Mouse (Mus musculus) liver, embryonic 14.5 days (tissue): ENCODE data around the gene D1Pas1. TPM values are rescaled to one million over a fixed set of nuclear protein-coding genes. Genes with fewer than 3 reads are reported as not detected.

Experiments
- ATAC-seq: fragments of 200-750 bp; cut with Nextera tagmentation; 2 replicates; pipeline ENCODE4 v1.8.0; 2017; ENCODE audit warnings: moderate number of reproducible peaks, mild to moderate bottlenecking, moderate library complexity; ENCODE audit not compliant: insufficient read depth
- DNase-seq, 3 experiments: peaks; one replicate each; pipeline ENCODE4 v3.0.0-alpha.2; 2012 to 2013; ENCODE audit warnings: low read depth in 3 of 3, low spot score in 3 of 3
- H3K27ac ChIP-seq: fragments of 300-500 bp; sonication (generic); 2 replicates; pipeline ENCODE4 v1.5.1; 2014; ENCODE audit warnings: moderate library complexity, mild to moderate bottlenecking, control low read depth, inconsistent platforms
- H3K27me3 ChIP-seq: fragments of 300-500 bp; sonication (generic); 2 replicates; pipeline ENCODE4 v1.6.1; 2014; ENCODE audit warnings: mild to moderate bottlenecking, low read length, moderate library complexity; ENCODE audit not compliant: control insufficient read depth, insufficient read depth
- H3K36me3 ChIP-seq: fragments of 300-500 bp; sonication (generic); replicated peaks from 2 replicates; pipeline ENCODE4 v1.6.1; 2014; ENCODE audit warnings: low read depth; ENCODE audit not compliant: control insufficient read depth, insufficient read depth
- H3K4me1 ChIP-seq, 2 experiments: fragments of 200-500 bp in 1 of 2; fragments of 300-500 bp in 1 of 2; sonication (generic) in 1 of 2; replicated peaks; 2 replicates each; pipeline ENCODE4 v1.6.1; 2012 to 2014; ENCODE audit warnings: antibody characterized with exemption in 1 of 2, inconsistent platforms in 1 of 2, low read length in 1 of 2; ENCODE audit not compliant: control insufficient read depth in 2 of 2, insufficient read depth in 2 of 2
- H3K4me2 ChIP-seq: fragments of 300-500 bp; sonication (generic); 2 replicates; pipeline ENCODE4 v1.6.1; 2014; ENCODE audit warnings: low read depth, mild to moderate bottlenecking, control low read depth, moderate library complexity
- H3K4me3 ChIP-seq, 2 experiments: fragments of 200-500 bp in 1 of 2; fragments of 300-500 bp in 1 of 2; sonication (generic) in 1 of 2; 2 replicates each; pipeline ENCODE4 v1.5.1; 2012 to 2014; ENCODE audit warnings: low read depth in 2 of 2, low read length in 2 of 2, mild to moderate bottlenecking in 2 of 2, control low read depth in 1 of 2, inconsistent platforms in 1 of 2, moderate library complexity in 1 of 2; ENCODE audit not compliant: insufficient read depth in 1 of 2
- H3K9ac ChIP-seq: fragments of 300-500 bp; sonication (generic); replicated peaks from 2 replicates; pipeline ENCODE4 v1.6.1; 2014; ENCODE audit warnings: mild to moderate bottlenecking, control low read depth, moderate library complexity
- H3K9me3 ChIP-seq: fragments of 300-500 bp; sonication (generic); 2 replicates; pipeline ENCODE4 v1.6.1; 2016; ENCODE audit warnings: low read length, mixed read lengths; ENCODE audit not compliant: control insufficient read depth
- CTCF ChIP-seq: IDR thresholded peaks from 2 replicates; pipeline ENCODE4 v1.5.1; 2016; ENCODE audit warnings: antibody characterized with exemption, low read depth, control low read depth
- EP300 ChIP-seq: IDR thresholded peaks from 2 replicates; pipeline ENCODE4 v1.6.1; 2016; ENCODE audit warnings: antibody characterized with exemption, low read depth
- WGBS: fragments of 180-500 bp; shearing (Covaris S2); extraction: QIAGEN DNeasy Blood & Tissue Kit; methylation state at CpG from one replicate; pipeline ENCODE4 v1.1.7; 2014; ENCODE audit not compliant: insufficient replicate concordance; 5-methylcytosine and 5-hydroxymethylcytosine counted together
- polyA plus RNA-seq, 2 experiments: library from polyadenylated mRNA; depleted of rRNA in 1 of 2; stranded (reverse) in 1 of 2; unstranded in 1 of 2; fragments of >200 nt; fragmentation: Nextera tagmentation in 1 of 2; extraction: Ambion mirVana in 1 of 2; gene quantifications; 2 replicates each; pipeline versions ENCODE4 v1.2.1 to v1.2.3; 2012 to 2014

Gene D1Pas1
- polyA plus RNA-seq, 2 experiments, result not detected

DNA sequence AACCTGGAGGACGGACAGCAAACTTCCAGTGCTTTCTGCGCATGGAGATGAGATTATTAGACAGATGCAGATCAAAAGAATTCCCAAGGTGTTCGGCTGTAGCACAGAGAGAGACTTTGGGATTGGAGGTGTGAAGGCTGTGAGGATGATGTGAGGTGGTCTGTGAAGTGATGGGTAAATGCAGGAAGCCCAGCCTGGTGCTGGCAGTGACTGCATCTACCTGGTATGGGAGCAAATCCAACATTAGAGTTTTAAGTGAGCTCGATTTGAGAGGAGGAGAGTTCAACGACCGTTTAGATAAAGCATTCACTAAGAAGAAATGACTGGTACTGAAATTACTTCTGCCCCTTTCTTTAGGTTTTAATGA, 40.3 kb upstream of the D1Pas1 start:
- WGBS, result 55% methylated on average over 6 of the region's 6 CpGs
- DNase-seq, result no peak
- Histone ChIP-seq H3K4me1 (no peaks in the 10 kb centered on the region), H3K27ac (no peak overlapping the region), H3K9me3 (no peaks in the 10 kb centered on the region), H3K4me3 (no peak overlapping the region), H3K9ac (no peak overlapping the region), H3K36me3 (no peaks in the 10 kb centered on the region), H3K27me3 (no peaks in the 10 kb centered on the region), H3K4me2 (no peak overlapping the region)
- no peak for TF ChIP-seq EP300
- no peak for TF ChIP-seq CTCF
- ATAC-seq, result no peak

GRCm38 (mm10) chr1:186927494-186927893, 39.7 kb upstream of the D1Pas1 start:
- ATAC-seq, result no peak
- no peak overlapping the region for H3K9ac ChIP-seq
- H3K27ac ChIP-seq, result no peak overlapping the region
- H3K9me3 ChIP-seq, result no peaks in the 10 kb centered on the region
- 52% methylated on average over 4 of the region's 4 CpGs for WGBS
- H3K36me3 ChIP-seq, result no peaks in the 10 kb centered on the region
- no peaks in the 10 kb centered on the region for H3K4me1 ChIP-seq
- no peak overlapping the region for H3K4me2 ChIP-seq
- H3K27me3 ChIP-seq, result no peaks in the 10 kb centered on the region
- TF ChIP-seq EP300 (no peak), CTCF (no peak)
- no peak overlapping the region for H3K4me3 ChIP-seq
- no peak for DNase-seq

GRCm38 (mm10) chr1:186930160-186930887, 36.9 kb upstream of the D1Pas1 start:
- Histone ChIP-seq H3K9me3 (no peaks in the 10 kb centered on the region), H3K4me1 (no peaks in the 10 kb centered on the region), H3K27ac (no peak overlapping the region), H3K36me3 (no peaks in the 10 kb centered on the region), H3K27me3 (no peaks in the 10 kb centered on the region), H3K4me3 (no peak overlapping the region), H3K9ac (no peak overlapping the region), H3K4me2 (no peak overlapping the region)
- no peak for TF ChIP-seq CTCF
- no peak for TF ChIP-seq EP300
- no peak for ATAC-seq
- no peak for DNase-seq
- 63% methylated on average over 13 of the region's 13 CpGs for WGBS

DNA sequence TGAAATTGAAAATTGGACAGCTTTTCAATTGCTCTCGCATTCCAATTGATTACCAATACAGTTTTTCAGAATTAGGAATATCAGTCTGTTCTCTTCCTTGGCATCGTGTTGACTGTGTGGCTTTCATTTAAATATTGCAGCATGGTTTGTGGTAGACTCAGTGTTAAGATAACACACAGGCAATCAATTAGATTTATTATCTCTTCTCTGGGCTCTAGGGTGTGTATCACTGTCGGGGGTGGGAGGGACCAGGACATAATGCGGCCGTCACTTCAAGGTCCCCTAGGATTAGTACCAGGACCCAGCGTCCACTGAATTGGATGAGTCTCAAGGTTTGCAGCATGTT, 36.4 kb upstream of the D1Pas1 start:
- no peak for DNase-seq
- 72% methylated on average over 6 of the region's 6 CpGs for WGBS

GRCm38 (mm10) chr1:186934205-186934604, 33.0 kb upstream of the D1Pas1 start:
- H3K4me2 ChIP-seq, result no peak overlapping the region
- H3K4me3 ChIP-seq, result no peak overlapping the region
- no peaks in the 10 kb centered on the region for H3K36me3 ChIP-seq
- DNase-seq (no peak), ATAC-seq (no peak)
- no peak overlapping the region for H3K9ac ChIP-seq
- no peaks in the 10 kb centered on the region for H3K9me3 ChIP-seq
- TF ChIP-seq CTCF (no peak), EP300 (no peak)
- WGBS, result 53% methylated on average over 1 of the region's 1 CpGs
- H3K4me1 ChIP-seq, result no peaks in the 10 kb centered on the region
- H3K27ac ChIP-seq, result no peak overlapping the region
- no peaks in the 10 kb centered on the region for H3K27me3 ChIP-seq

More for the DNA sequence above, 36.4 kb upstream of the D1Pas1 start:
- H3K27ac ChIP-seq, result no peak overlapping the region
- H3K4me2 ChIP-seq, result no peak overlapping the region
- H3K9me3 ChIP-seq, result no peaks in the 10 kb centered on the region
- no peaks in the 10 kb centered on the region for H3K4me1 ChIP-seq
- ATAC-seq, result no peak
- no peaks in the 10 kb centered on the region for H3K36me3 ChIP-seq
- TF ChIP-seq EP300, result no peak
- no peak for TF ChIP-seq CTCF
- H3K4me3 ChIP-seq, result no peak overlapping the region
- no peaks in the 10 kb centered on the region for H3K27me3 ChIP-seq
- H3K9ac ChIP-seq, result no peak overlapping the region
